Mouse (Mus musculus): ENCODE measurements around the gene Ticam1. TPM values are rescaled to one million over a fixed set of nuclear protein-coding genes. Genes with fewer than 3 reads are reported as not detected.

Gene Ticam1
- polyA plus RNA-seq, 1 experiment from 2014 or later: 1.5 TPM

DNA sequence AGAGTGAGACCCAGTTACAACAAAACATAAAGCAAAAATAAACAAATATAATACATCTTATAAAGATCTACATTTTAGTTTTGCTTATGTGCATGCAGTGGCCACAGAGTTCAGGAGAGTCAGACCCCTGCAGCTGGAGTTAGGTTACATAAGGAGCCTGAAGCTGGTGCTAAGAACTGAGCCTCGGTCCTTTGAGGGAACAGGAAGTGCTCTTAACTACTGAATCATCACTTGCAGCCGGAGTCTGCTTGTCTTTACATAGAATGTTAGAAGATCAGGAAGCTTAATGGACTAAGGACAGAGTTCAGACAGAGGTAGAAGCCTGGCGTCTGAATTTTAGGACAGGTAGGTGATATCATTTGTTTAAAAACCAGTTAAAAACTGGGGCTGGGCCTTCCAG, 12.3 kb upstream of the Ticam1 start:
- 56% methylated on average over 3 of the region's 3 CpGs for WGBS
- Histone ChIP-seq H3K9me3 (no peaks in the 10 kb centered on the region), H3K27me3 (no peaks in the 10 kb centered on the region), H3K27ac (replicated peaks) (peak overlapping the region; percentile 72; the same call in 1 of the 2 replicates), H3K4me3 (peak overlapping the region; percentile 35; the same call in 1 of the 2 replicates), H3K9ac (peak overlapping the region; percentile 60; the same call in 1 of the 2 replicates), H3K4me2 (peak overlapping the region; percentile 51), H3K36me3 (peaks cover 5% of the 10 kb centered on the region; the same call in 1 of the 2 replicates), H3K4me1 (replicated peaks) (peaks cover 40% of the 10 kb centered on the region)
- no peak for ATAC-seq (ENCODE audit: low read depth)

DNA sequence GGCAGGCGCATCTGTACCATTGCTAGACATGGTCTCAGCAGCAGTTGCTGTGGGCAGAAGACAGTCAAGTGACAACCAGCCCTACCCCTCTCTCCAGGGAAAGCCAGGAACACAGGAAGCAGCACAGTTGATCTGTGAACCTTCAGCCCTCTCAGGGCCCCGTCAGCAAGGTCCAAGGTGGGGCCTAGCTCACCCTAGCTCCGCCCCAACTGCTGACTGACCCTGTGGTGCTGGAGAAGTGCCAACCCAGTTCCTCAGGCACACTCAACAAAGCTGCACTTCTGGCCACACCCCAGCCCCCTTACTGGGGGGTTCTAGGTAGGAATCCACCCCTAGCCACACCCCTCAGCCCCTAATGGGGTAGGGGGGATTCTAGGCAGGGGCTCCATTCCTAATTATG, 11.2 kb upstream of the Ticam1 start:
- H3K4me3 ChIP-seq: no peak overlapping the region
- peaks cover 40% of the 10 kb centered on the region for H3K4me1 ChIP-seq (replicated peaks)
- no peak overlapping the region for H3K27ac ChIP-seq (replicated peaks)
- peaks cover 6% of the 10 kb centered on the region; the same call in 1 of the 2 replicates for H3K36me3 ChIP-seq
- no peaks in the 10 kb centered on the region for H3K27me3 ChIP-seq
- no peak for ATAC-seq (ENCODE audit: low read depth)
- peak overlapping the region; percentile 30 for H3K4me2 ChIP-seq
- H3K9ac ChIP-seq: no peak overlapping the region
- no peaks in the 10 kb centered on the region for H3K9me3 ChIP-seq
- WGBS: 64% methylated on average over 3 of the region's 3 CpGs

DNA sequence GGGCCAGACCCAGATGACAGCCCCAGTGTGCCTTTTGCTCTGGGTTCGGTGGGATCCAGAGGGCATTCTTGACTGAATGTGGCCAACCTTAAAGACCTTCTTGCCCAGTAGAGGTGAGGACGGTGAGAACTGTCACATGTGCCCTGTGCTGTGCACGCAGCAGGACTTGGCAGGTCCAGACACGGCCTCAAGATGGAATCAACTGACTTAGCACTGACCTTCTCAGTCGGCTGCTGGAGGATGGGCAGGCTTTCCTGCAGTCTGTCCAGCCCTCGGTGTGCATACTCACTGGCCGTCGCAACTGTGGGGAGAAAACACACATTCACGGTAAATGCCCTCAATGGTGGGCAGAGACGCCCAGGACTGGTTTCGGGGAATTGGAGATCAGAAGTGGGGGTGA, 9.4 kb upstream of the Ticam1 start:
- 95% methylated on average over 11 of the region's 11 CpGs for WGBS
- ATAC-seq (ENCODE audit: low read depth): no peak
- Histone ChIP-seq H3K4me3 (no peak overlapping the region), H3K36me3 (peaks cover 8% of the 10 kb centered on the region; the same call in 1 of the 2 replicates), H3K27ac (replicated peaks) (no peak overlapping the region), H3K9me3 (no peaks in the 10 kb centered on the region), H3K9ac (no peak overlapping the region), H3K27me3 (no peaks in the 10 kb centered on the region), H3K4me1 (replicated peaks) (peaks cover 33% of the 10 kb centered on the region), H3K4me2 (no peak overlapping the region)

- H3K36me3 ChIP-seq: peaks cover 11% of the 10 kb centered on the region; the same call in 1 of the 2 replicates
- no peak for ATAC-seq (ENCODE audit: low read depth)
- H3K9ac ChIP-seq: no peak overlapping the region
- no peak overlapping the region for H3K4me2 ChIP-seq
- H3K4me3 ChIP-seq: no peak overlapping the region
- no peak overlapping the region for H3K27ac ChIP-seq (replicated peaks)
- no peaks in the 10 kb centered on the region for H3K27me3 ChIP-seq
- peaks cover 8% of the 10 kb centered on the region for H3K4me1 ChIP-seq (replicated peaks)
- H3K9me3 ChIP-seq: no peaks in the 10 kb centered on the region
- 88% methylated on average over 8 of the region's 8 CpGs for WGBS
Observed at GRCm38 (mm10) chr17:56283316-56283715, 6.7 kb upstream of the Ticam1 start.

DNA sequence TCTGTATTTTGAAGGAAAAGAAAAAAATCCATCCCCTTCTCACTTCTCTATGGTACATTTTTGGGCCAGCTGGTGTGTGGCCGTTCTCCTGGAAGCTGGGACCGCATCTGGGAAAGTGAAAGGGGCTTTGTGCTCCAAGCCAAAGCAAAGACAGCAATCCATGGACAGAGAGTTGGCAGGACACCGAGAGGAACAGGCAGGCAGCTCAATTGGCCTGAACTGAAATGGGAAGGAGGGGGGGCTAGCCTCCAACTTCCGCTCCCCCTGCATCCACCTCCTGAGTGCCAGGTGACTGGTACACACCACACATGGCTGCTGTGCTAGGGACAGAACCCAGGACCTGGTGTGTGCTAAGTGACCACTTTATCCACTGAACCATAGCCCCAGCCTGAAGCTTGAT, 6.2 kb upstream of the Ticam1 start:
- whole genome bisulfite sequencing: 89% methylated on average over 4 of the region's 4 CpGs
- no peak overlapping the region for H3K4me2 ChIP-seq
- H3K4me3 ChIP-seq: no peak overlapping the region
- no peaks in the 10 kb centered on the region for H3K9me3 ChIP-seq
- H3K36me3 ChIP-seq: peaks cover 11% of the 10 kb centered on the region; the same call in 1 of the 2 replicates
- H3K4me1 ChIP-seq (replicated peaks): peaks cover 3% of the 10 kb centered on the region
- ATAC-seq (ENCODE audit: low read depth): no peak
- no peak overlapping the region for H3K27ac ChIP-seq (replicated peaks)
- H3K9ac ChIP-seq: no peak overlapping the region
- H3K27me3 ChIP-seq: no peaks in the 10 kb centered on the region

- 89% methylated on average over 12 of the region's 12 CpGs for WGBS
- Histone ChIP-seq H3K36me3 (peaks cover 11% of the 10 kb centered on the region; the same call in 1 of the 2 replicates), H3K9me3 (no peaks in the 10 kb centered on the region)
Observed at GRCm38 (mm10) chr17:56281193-56281592, 4.6 kb upstream of the Ticam1 start.

DNA sequence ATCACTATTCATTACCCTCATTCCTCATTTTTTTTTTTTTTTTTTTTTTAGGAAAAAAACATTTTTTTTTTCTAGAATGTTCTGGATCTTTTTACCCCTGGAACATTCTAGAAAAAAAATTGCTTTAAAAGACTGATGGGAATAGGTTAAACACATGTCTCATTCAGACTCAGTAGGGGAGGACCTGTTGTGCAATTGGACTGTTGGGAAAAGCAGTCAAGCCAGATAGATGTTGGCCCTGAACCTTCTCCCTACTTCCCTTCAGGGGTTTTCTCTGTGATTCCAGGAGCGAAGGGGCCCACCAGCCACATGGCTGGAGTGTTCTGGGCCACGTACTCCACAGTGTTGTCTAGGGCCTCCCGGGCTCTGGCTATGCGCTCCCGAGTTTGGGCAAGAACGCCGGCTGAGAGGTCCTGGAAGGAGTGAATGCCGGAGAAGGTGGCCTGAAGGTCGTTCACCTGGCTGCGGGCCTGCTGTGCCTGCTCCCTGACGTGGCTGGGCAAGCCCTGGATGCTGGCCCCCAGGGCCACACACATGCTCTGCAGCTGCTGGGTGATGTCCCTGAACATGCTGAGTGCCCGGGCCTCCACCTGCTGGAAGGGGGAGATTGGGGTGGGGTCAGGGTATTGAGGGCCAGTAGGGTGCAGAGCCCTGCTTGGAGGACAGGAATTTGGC, 3.0 kb upstream of the Ticam1 start:
- ATAC-seq (ENCODE audit: low read depth): no peak
- no peak overlapping the region for H3K9ac ChIP-seq
- no peak overlapping the region for H3K4me2 ChIP-seq
- no peaks in the 10 kb centered on the region for H3K27me3 ChIP-seq
- H3K4me1 ChIP-seq (replicated peaks): peaks cover 21% of the 10 kb centered on the region
- H3K9me3 ChIP-seq: no peaks in the 10 kb centered on the region
- H3K27ac ChIP-seq (replicated peaks): no peak overlapping the region
- no peak overlapping the region for H3K4me3 ChIP-seq
- H3K36me3 ChIP-seq: peaks cover 11% of the 10 kb centered on the region; the same call in 1 of the 2 replicates
- 89% methylated on average over 12 of the region's 12 CpGs for WGBS

More at GRCm38 (mm10) chr17:56281193-56281592, 4.6 kb upstream of the Ticam1 start:
- Histone ChIP-seq H3K9ac (no peak overlapping the region), H3K4me2 (no peak overlapping the region), H3K27me3 (no peaks in the 10 kb centered on the region), H3K4me1 (replicated peaks) (peaks cover 16% of the 10 kb centered on the region), H3K27ac (replicated peaks) (no peak overlapping the region), H3K4me3 (no peak overlapping the region)
- no peak for ATAC-seq (ENCODE audit: low read depth)

- H3K36me3 ChIP-seq: peaks cover 5% of the 10 kb centered on the region; the same call in 1 of the 2 replicates
- no peak overlapping the region for H3K27ac ChIP-seq (replicated peaks)
- no peak overlapping the region for H3K4me2 ChIP-seq
- H3K4me3 ChIP-seq: no peak overlapping the region
- ATAC-seq (ENCODE audit: low read depth): no peak
- 92% methylated on average over 5 of the region's 5 CpGs for WGBS
- no peaks in the 10 kb centered on the region for H3K9me3 ChIP-seq
- H3K27me3 ChIP-seq: no peaks in the 10 kb centered on the region
- H3K9ac ChIP-seq: no peak overlapping the region
- peaks cover 21% of the 10 kb centered on the region for H3K4me1 ChIP-seq (replicated peaks)
Observed at GRCm38 (mm10) chr17:56278340-56278739, 1.8 kb upstream of the Ticam1 start.

DNA sequence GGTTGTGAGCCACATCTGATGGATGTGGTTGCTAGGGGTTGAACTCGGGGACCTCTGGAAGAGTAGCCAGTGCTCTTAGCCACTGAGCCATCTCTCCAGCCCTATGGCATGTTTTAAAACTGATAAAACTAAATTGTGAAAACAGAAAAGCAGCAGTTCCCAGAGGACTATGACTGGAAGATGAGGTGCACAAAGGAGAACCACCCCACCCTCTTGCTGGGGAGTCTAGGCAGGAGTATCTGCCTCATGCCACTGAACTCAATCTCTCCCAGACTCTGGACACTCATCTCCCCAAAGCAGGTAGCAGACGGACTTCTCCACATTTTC, 944 bp upstream of the Ticam1 start:
- Histone ChIP-seq H3K9me3 (no peaks in the 10 kb centered on the region), H3K27ac (replicated peaks) (peak overlapping the region; percentile 62; the same call in 1 of the 2 replicates), H3K9ac (no peak overlapping the region), H3K36me3 (peaks cover 5% of the 10 kb centered on the region; the same call in 1 of the 2 replicates), H3K4me1 (replicated peaks) (peaks cover 21% of the 10 kb centered on the region), H3K4me2 (peak overlapping the region; percentile 61; the same call in 1 of the 2 replicates), H3K4me3 (no peak overlapping the region), H3K27me3 (no peaks in the 10 kb centered on the region)
- ATAC-seq (ENCODE audit: low read depth): no peak
- WGBS: 53% methylated on average over 2 of the region's 2 CpGs

- Histone ChIP-seq H3K27ac (replicated peaks) (peak overlapping the region; percentile 62), H3K4me2 (peak overlapping the region; percentile 61), H3K4me1 (replicated peaks) (peaks cover 21% of the 10 kb centered on the region), H3K36me3 (peaks cover 2% of the 10 kb centered on the region; the same call in 1 of the 2 replicates), H3K9ac (peak overlapping the region; percentile 72), H3K27me3 (no peaks in the 10 kb centered on the region), H3K9me3 (no peaks in the 10 kb centered on the region), H3K4me3 (peak overlapping the region; percentile 42)
- WGBS: 23% methylated on average over 5 of the region's 5 CpGs
- no peak; the same call in 1 of the 2 replicates for ATAC-seq (ENCODE audit: low read depth)
Observed at GRCm38 (mm10) chr17:56275842-56276480, 625 bp downstream of the Ticam1 start.

DNA sequence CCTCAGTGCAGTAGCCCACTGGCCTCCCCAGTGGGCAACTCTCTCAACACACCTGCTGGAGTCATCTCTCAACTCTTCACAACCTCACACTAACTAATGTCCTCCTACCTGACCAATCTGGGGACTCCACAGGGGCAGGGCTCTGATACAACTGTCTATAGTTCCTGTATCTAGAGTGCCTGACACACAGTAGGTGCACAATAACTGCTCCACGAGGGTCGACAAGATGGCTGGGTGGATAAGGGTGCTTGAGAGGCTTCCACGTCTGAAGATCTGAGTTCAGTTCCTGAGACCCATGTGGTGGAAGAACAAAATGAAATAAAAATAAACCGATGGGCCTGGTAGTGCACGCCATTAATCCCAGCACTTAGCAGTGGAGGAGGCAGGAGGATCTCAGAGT, 2.6 kb downstream of the Ticam1 start:
- WGBS: 89% methylated on average over 5 of the region's 5 CpGs
- Histone ChIP-seq H3K4me2 (no peak overlapping the region), H3K4me1 (replicated peaks) (peaks cover 29% of the 10 kb centered on the region), H3K27ac (replicated peaks) (no peak overlapping the region), H3K9me3 (no peaks in the 10 kb centered on the region), H3K9ac (no peak overlapping the region), H3K36me3 (no peaks in the 10 kb centered on the region), H3K27me3 (no peaks in the 10 kb centered on the region), H3K4me3 (no peak overlapping the region)
- no peak for ATAC-seq (ENCODE audit: low read depth)

DNA sequence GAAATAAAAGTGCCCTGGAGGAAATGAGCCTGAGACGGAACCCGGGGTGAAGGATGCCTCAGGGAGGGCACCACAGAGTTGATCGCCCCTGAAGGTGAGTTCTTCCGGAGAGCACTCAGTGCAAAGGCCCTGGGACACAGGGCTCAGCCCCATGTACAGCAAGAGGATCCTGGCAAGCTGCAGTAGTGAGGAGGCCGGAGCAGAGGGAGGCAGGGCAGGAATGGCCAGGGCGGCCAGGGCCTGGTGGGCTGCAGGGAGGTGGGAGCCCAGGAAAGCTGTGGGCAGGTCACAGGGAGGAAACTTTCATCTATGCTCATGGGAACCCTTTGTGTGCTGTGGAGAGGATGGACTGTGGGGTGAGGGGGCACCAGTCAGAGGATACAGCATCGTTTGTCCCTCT, 3.1 kb downstream of the Ticam1 start:
- H3K36me3 ChIP-seq: no peaks in the 10 kb centered on the region
- no peak overlapping the region for H3K4me3 ChIP-seq
- no peak overlapping the region for H3K4me2 ChIP-seq
- no peak for ATAC-seq (ENCODE audit: low read depth)
- H3K9ac ChIP-seq: no peak overlapping the region
- H3K4me1 ChIP-seq (replicated peaks): peaks cover 29% of the 10 kb centered on the region
- H3K9me3 ChIP-seq: no peaks in the 10 kb centered on the region
- H3K27me3 ChIP-seq: no peaks in the 10 kb centered on the region
- no peak overlapping the region for H3K27ac ChIP-seq (replicated peaks)
- WGBS: 84% methylated on average over 7 of the region's 7 CpGs
